Mouse (Mus musculus): Measurements from ENCODE around the gene Pdf.

DNA sequence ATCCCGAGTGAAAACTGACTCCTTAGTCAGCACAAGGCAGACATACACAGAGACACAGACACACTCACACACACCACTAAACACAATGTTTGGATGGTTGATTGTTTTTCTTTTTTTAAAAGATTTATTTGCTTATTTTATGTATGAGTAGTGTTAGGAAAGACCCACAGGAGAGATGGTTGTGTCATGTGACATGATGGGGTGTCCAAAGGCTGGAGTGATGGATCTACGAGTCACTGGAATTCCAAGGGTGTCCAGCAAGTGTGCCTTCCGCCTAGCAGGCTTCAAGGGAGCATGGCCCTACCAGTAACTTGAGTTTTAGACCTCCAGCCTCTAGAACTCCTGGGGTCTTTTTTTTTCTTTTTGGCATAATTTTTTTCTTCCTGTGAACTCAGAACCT lies 19.1 kb downstream of the Pdf start:
- TF ChIP-seq ZC3H11A (IDR thresholded peaks at IDR 0.05; ENCODE audit: borderline replicate concordance, low read depth, low read length) (no peak), HCFC1 (IDR thresholded peaks at IDR 0.05; ENCODE audit: borderline replicate concordance, insufficient read depth, low read length) (no peak), MAFK (IDR thresholded peaks at IDR 0.05; ENCODE audit: insufficient read depth, low read depth, low read length) (no peak), CHD2 (IDR thresholded peaks at IDR 0.05; ENCODE audit: low read depth, low read length) (no peak)

Measured in ES-E14 (cell line).